Mouse (Mus musculus): Measurements from ENCODE around the gene Gm45261.

DNA sequence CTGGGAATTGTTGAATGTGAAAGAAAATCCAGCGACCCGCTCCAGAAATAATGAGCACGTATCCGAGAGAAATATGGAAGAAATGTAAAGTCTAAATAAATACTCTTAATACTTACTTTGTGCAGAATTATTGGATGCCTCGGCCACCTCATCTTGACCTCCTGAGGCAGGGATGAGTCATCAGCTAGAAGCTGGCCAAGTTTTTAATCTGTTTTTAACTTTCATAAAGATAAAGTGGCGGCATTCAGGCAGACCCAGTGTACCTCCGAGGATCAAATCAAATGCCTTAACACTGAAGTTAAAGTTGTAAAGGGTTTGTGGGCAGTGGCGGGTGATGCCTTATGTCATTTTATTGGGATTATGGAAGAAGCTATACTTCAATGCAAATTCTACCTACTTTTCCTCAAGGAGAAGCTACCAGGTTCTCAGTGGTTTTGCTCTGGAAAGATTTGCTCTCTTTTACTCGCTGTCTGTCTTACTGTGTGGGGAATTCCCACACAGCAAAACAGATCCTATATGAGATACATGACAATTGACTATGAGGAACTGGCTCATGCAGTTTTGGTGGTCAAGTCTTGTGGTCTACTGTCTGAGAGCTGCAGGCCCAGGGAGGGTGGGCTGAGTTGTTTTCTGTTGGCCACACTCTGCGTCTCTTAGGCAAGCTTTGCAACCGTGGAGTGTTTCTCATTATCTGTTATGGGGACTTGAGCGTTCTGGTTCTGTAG is 42.8 kb downstream of the Gm45261 start:
- TF ChIP-seq CTCF (IDR thresholded peaks at IDR 0.05; ENCODE audit: low read depth) (no peak), EP300 (IDR thresholded peaks at IDR 0.05; ENCODE audit: low read depth) (no peak)

All from liver, embryonic 14.5 days (tissue).